Mouse (Mus musculus): ENCODE measurements at regions not wholly inside any gene's neighbourhood (a gene's known extent, or its start where the extent isn't known, plus 50 kb on each side); places are given as distances from the start of the nearest gene placed in this dataset.

DNA sequence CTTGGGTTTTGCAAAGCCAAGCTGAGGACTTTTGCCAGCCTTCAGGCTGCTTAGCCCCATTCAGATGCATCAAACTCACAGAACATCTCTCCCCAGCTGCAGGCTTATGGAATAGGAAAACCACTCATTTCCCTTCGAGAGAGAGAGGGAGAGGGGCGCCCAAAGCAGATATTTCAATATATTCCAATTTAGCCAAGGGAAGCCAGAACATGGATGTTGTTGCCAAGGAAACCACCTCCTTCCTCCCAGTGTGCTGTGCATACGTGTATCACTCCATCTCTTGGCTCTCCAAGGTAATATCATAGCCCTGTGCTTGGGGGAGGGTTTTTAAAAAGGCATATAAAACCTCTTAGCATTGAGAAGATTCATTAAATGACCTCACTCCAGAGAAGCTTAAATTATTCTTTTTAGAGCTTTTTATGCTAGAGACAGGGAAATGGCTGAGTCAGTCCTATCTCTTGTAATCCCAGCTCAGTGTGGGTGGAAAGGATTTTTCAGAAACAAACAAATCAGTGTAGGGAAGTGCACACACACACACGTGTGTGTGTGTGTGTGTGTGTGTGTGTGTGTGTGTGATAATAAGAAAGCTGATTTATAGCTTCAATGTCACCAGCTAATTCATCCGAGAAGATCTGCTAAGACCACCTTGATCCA is 245.1 kb downstream of the Rps24 start:
- no peak for DNase-seq (ENCODE audit: low spot score in 2 of 2)

GRCm38 (mm10) chr14:24733326-24733725 is 246.4 kb downstream of the Rps24 start:
- no peak for DNase-seq (ENCODE audit: low spot score in 2 of 2)

DNA sequence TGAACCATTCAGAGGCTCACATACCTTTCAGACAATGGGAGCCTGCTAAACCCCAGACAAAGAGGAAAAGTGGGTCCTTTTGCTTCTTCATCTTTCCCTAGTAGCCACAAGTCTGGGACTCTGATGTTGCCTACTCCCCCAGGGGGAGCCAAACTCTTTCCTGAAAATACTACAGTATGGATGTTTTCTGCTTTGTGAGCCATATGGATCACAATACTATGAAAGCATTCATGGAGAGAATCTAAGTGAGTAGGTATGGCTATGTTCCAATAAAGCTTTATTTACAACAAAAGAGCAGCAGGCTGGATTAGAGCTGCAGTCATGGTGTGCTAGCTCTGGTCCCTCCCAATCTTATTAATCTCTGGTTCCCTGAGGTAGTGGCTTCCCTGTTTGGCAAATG is 251.9 kb downstream of the Rps24 start:
- no peak for DNase-seq (ENCODE audit: low spot score in 2 of 2)

DNA sequence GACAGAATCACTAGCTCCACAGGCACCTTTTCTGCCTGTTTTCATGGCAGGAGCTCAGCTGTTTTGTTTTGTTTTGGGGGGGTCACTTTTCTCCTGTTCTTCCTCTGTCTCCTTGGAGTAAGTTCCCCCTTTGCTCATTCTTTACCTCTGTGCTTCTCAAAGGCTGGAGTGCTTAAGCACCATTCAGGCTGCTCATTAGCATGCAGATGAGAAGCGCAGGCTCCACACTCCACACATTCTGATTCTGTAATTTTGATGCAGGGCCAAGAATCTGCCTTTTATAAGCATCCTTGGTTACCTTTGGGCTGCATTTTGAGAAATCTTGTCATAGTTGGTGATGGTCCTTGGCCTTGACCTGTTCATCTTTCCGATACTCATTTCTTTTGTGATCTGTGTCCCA is 257.5 kb downstream of the Rps24 start:
- no peak for DNase-seq (ENCODE audit: low spot score in 2 of 2)

- no peak for DNase-seq (ENCODE audit: low spot score in 2 of 2)
These were observed 258.8 kb downstream of the Rps24 start for GRCm38 (mm10) chr14:24745730-24746129.

DNA sequence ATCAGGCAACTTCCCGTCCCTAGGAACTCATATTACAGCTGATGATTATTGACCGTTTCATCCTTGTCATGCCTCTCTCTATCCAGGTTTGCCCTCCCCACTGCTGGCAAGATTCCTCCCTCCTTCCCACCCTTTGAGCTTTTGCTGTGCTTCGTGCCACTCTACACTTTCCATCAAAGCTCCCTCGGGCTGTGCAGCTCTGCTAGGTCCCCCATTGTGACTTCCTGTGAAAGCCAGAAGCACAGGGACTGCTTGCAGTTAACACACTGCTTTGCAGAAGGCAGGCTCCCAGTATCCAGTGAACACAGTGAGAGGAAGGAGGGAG is 260.5 kb downstream of the Rps24 start:
- DNase-seq (ENCODE audit: low spot score in 2 of 2): no peak

- no peak for DNase-seq (ENCODE audit: low spot score in 2 of 2)
These were observed 261.0 kb downstream of the Rps24 start for GRCm38 (mm10) chr14:24747796-24748496.

- DNase-seq (ENCODE audit: low spot score in 2 of 2): no peak
These were observed 261.6 kb downstream of the Rps24 start for GRCm38 (mm10) chr14:24748497-24748862.

DNA sequence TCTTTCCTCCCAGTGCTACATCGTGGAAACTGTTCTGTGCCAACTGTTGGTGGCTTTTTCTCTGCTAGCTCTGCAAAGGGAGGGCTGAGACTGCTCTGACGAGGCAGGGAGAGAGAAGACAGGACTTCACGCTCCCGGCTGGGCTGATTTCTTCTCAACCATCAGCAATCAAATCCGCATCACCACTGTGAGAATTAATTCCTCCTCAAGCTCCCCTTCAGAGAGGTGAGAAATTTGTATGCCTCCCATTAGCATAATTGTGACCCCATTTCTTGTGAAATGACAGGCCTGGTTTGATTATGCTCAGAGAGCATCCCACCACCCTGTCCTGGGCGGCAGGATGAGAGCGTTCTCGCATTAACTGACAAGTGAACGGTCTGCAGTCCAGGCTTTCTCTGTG is 262.4 kb downstream of the Rps24 start:
- DNase-seq (ENCODE audit: low spot score in 2 of 2): no peak

- DNase-seq (ENCODE audit: low spot score in 2 of 2): no peak
These were observed 264.3 kb downstream of the Rps24 start for GRCm38 (mm10) chr14:24751227-24751626.

GRCm38 (mm10) chr14:24754753-24755152 is 267.8 kb downstream of the Rps24 start:
- no peak for DNase-seq (ENCODE audit: low spot score in 2 of 2)

GRCm38 (mm10) chr14:24755426-24756117 is 268.6 kb downstream of the Rps24 start:
- DNase-seq (ENCODE audit: low spot score in 2 of 2): no peak

DNA sequence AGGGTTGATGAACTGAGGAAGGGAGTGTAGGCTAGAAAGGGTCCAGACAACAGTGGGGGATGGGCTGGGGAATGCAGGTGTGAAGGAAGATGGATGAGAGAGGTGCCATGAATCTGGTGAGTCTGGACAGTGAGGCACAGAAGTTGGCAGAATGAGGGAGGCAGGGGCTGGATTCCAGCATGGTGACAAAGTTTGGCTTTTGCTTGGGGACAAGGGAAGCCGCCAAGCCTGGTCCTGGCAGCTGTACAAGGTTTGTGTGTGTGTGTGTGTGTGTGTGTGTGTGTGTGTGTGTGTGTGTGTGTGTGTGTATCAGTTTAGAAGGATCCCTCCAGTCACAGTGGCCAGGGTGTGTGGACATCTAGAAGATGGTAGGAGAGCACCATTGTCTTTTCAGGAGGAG is 270.4 kb downstream of the Rps24 start:
- no peak for DNase-seq (ENCODE audit: low spot score in 2 of 2)

DNA sequence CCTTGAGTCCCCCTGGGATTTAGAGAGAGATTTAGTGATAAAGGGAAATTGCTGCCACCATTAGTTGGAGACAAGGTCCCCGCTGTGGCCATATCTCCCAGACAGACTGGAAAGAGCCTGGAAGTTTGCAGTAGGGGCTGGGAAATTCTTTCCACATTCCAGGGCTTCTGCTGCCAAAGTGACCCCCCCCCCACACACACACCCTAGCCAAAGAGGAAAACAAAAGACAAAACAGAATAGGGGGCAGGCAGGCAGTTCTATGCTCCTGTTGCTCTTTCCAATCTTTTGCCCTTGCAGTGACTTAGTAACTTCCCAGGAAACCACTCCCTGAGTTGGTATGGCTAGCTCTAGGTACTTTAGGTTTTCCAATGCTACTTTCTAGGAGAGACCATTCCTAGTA is 270.9 kb downstream of the Rps24 start:
- no peak for DNase-seq (ENCODE audit: low spot score in 2 of 2)

DNA sequence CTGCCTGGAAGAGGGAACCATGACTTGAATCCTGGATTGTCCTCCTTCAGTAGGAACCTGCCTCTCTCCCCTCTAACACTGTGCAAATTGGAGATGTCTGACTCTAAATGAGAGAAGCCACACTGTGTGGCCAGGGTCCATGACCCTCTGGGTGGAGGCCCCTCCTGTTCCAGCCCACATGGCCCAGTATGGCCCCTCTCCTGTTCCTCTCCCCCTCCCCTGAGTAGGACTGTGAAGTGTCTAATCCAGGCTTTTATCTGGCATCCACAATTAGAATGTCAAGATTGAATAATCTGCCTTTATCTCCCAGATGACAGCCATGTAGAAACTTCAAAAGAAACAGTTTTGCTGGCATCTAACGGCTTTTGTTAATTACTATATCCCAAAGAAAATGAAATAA is 274.0 kb downstream of the Rps24 start:
- DNase-seq (ENCODE audit: low spot score in 2 of 2): no peak

- no peak for DNase-seq (ENCODE audit: low spot score in 2 of 2)
These were observed 275.7 kb downstream of the Rps24 start for GRCm38 (mm10) chr14:24762468-24763274.

- no peak for DNase-seq (ENCODE audit: low spot score in 2 of 2)
These were observed 276.4 kb downstream of the Rps24 start for GRCm38 (mm10) chr14:24763275-24763812.

DNA sequence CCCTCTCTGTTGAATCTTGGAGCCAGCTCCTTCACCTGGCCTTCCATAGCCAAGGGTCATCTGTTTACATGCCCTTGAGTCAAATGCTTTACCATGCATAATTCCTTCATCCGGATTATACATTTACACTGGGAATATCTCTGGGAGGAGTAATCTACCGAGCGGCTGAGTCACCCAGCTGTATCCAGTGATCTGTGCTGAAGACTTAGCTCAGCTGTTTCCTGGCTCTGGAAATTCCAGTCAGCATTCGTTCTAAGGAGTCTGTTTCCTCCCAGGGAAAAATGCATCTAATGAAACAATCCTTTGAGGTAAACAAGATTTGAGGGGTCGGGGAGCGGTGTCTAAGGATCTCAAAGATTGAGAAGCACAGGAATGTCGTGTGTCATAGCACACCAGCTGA is 276.9 kb downstream of the Rps24 start:
- no peak for DNase-seq (ENCODE audit: low spot score in 2 of 2)

GRCm38 (mm10) chr14:24766260-24766659 is 279.3 kb downstream of the Rps24 start:
- no peak for DNase-seq (ENCODE audit: low spot score in 2 of 2)

- DNase-seq (ENCODE audit: low spot score in 2 of 2): no peak
These were observed 279.8 kb downstream of the Rps24 start for GRCm38 (mm10) chr14:24766690-24767089.

DNA sequence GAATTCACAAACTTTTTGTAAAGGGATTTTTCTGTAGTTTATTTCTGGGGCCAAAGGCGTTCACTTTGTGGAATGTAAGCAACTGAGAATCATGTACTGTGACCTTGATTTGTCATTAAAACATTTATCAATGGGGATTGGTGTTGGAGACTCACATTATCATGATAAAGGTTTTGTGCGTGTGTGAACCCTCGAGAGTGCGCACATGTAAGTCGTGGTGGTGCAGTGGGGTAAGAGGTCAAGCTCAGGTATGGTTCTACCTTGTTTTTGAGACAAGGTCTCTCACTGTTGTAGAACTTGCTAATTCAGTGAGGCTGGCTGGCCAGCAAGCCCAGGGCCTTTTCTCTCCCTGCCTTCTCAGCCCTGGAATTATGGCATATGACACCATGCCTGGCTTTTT is 280.4 kb downstream of the Rps24 start:
- no peak for DNase-seq (ENCODE audit: low spot score in 2 of 2)

DNA sequence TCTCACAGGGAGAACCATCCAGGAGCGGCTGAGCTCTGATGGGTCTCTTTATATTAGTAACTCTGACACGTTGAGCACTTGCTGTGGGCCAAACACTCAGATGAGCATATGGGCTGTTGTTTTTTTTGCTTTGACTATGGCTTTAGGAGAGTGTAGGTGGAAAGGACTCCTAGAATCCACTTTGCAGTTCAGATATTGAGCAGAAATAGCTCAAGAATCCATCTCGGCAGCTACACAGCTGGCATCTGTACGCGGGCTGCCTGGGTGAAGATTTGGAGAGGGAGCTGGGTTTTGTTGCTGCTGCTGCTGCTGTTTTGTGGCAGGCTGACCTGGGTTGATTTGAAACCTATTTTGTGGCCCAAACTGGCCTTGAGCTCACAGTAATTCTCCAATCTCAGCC is 281.0 kb downstream of the Rps24 start:
- DNase-seq (ENCODE audit: low spot score in 2 of 2): no peak

Data from spleen, postnatal 14 days (tissue).